Mouse (Mus musculus) bone marrow macrophage, adult 2 months (primary cell): Measurements from ENCODE around the gene Fbxw9. TPM values are rescaled to one million over a fixed set of nuclear protein-coding genes. Genes with fewer than 3 reads are reported as not detected.
"Not testable (repeated sequence)": the region's sequence is repeated elsewhere in the genome, so short reads cannot be mapped to it uniquely, and the experiment has no call there.

Source experiments
- H3K27ac ChIP-seq: 2 replicates; pipeline ENCODE4 v1.5.1; 2012; ENCODE audit warnings: low read depth, low read length; ENCODE audit not compliant: insufficient read depth
- H3K4me1 ChIP-seq: 2 replicates; pipeline ENCODE4 v1.6.1; 2012; ENCODE audit warnings: low read length; ENCODE audit not compliant: control insufficient read depth, insufficient read depth
- H3K4me3 ChIP-seq: 2 replicates; pipeline ENCODE4 v1.5.1; 2012; ENCODE audit warnings: mild to moderate bottlenecking, low read length, moderate library complexity; ENCODE audit not compliant: insufficient read depth
- CTCF ChIP-seq: IDR thresholded peaks from 2 replicates; pipeline ENCODE4 v1.5.1; 2012; ENCODE audit warnings: low read depth, mild to moderate bottlenecking, low read length, moderate library complexity
- POLR2A ChIP-seq: IDR thresholded peaks from 2 replicates; pipeline ENCODE4 v1.6.1; 2012; ENCODE audit warnings: mild to moderate bottlenecking, low read depth, low read length, borderline replicate concordance
- polyA plus RNA-seq: library from polyadenylated mRNA; stranded (reverse); fragments of >200 nt; gene quantifications from 2 replicates; pipeline ENCODE4 v1.2.4, GENCODE M21; 2012; ENCODE audit not compliant: missing spikeins, insufficient read depth, insufficient read length

Fbxw9 gene
- polyA plus RNA-seq, 1 experiment, result 10.2 TPM

GRCm38 (mm10) chr8:85081216-85081555 is 21.3 kb downstream of the Fbxw9 start, which contains the start of gene Wdr83:
Wdr83 (minus strand) TSS chr8:85081306.
- Histone ChIP-seq H3K4me3 (peak within 1 kb of the TSS; percentile 86), H3K27ac (peak within 1 kb of the TSS; percentile 82), H3K4me1 (peaks cover 22% of the 10 kb centered on the region)
- TF ChIP-seq CTCF (no peak), POLR2A (no peak)

DNA sequence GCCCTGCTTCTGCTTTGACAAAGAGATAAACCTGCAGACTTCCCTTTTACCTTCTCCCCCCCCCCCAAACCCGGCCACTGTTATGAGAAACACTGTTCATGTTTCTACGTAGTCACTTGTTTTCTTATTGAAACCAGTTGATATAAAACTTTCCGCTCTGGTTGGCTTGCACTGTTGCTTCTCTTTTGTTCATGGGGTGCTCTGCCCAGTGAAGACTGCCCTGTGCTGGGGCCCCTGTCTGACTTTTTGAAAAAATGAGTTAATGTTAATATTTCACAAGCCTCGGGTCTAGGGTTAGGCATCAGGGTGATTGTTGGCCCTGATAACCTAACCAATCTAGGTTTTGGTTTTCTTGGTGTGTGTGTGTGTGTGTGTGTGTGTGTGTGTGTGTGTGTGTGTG is 22.3 kb downstream of the Fbxw9 start:
- Histone ChIP-seq H3K27ac (peak overlapping the region; percentile 45), H3K4me1 (peaks cover 22% of the 10 kb centered on the region)
- not testable (repeated sequence) for H3K4me3 ChIP-seq

GRCm38 (mm10) chr8:85083108-85083813 is 23.4 kb downstream of the Fbxw9 start, which contains the start of gene Man2b1:
Man2b1 (plus strand) TSS chr8:85083270.
- Histone ChIP-seq H3K27ac (peak within 1 kb of the TSS; percentile 74), H3K4me3 (peak within 1 kb of the TSS; percentile 81), H3K4me1 (peaks cover 22% of the 10 kb centered on the region)
- no peak for TF ChIP-seq CTCF
- TF ChIP-seq POLR2A, result peak; percentile 99

DNA sequence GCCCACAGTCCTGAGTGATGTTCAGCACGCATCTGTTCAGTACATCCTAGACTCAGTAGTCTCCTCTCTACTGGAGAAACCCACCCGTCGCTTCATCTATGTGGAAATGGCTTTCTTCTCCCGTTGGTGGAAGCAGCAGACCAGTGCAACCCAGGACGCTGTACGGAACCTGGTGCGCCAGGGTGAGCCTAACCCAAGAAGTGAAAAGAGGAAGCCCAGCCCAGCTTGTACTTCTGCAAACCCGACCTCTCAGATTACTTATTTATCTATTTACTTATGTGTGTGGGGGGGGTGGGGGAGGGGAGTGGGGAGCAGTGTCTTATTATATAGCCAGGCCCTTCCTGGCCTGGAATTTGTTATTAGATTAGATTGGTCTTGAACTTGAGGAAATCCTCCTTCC is 24.8 kb downstream of the Fbxw9 start:
- H3K27ac ChIP-seq, result peak overlapping the region; percentile 74
- H3K4me3 ChIP-seq, result peak overlapping the region; percentile 81
- peaks cover 20% of the 10 kb centered on the region for H3K4me1 ChIP-seq
- TF ChIP-seq CTCF, result no peak
- TF ChIP-seq POLR2A, result no peak

DNA sequence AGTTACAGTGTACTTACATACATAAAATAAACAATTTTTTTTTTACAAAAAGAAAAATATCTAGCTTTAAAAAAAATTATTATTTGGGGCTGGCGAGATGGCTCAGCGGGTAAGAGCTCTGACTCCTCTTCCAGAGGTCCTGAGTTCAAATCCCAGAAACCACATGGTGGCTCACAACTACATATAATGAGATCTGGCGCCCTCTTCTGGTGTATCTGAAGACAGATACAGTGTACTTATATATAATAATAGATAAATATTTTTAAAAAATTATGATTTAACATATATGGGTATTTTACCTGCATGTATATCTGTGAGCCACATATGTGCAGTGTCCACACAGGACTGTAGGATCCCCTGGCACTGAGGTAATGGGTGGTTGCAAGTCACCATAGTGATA is 26.4 kb downstream of the Fbxw9 start:
- Histone ChIP-seq H3K27ac (no peak overlapping the region), H3K4me3 (no peak overlapping the region), H3K4me1 (peaks cover 21% of the 10 kb centered on the region)
- TF ChIP-seq CTCF, result no peak
- no peak for TF ChIP-seq POLR2A

- no peak overlapping the region for H3K27ac ChIP-seq
- peaks cover 26% of the 10 kb centered on the region for H3K4me1 ChIP-seq
- TF ChIP-seq CTCF (no peak), POLR2A (no peak)
- H3K4me3 ChIP-seq, result no peak overlapping the region
These were observed 28.9 kb downstream of the Fbxw9 start for GRCm38 (mm10) chr8:85088771-85089170.

DNA sequence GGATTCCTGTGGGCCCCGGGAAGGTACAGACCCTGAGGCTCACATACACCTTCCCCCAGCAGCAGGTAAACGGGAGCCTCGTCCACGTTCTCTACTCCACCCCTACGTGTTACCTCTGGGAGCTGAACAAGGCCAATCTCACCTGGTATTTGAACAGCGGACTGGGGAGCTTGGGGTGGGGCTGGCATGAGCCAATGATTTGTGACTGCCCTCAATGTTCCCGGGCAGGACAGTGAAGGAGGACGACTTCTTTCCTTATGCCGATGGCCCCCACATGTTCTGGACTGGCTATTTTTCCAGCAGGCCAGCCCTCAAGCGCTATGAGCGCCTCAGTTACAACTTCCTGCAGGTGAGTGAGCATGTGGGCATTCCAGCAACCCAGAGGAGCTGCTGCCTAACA is 31.0 kb downstream of the Fbxw9 start:
- TF ChIP-seq CTCF (no peak), POLR2A (no peak)
- no peak overlapping the region for H3K4me3 ChIP-seq
- H3K4me1 ChIP-seq, result peaks cover 16% of the 10 kb centered on the region
- no peak overlapping the region for H3K27ac ChIP-seq

DNA sequence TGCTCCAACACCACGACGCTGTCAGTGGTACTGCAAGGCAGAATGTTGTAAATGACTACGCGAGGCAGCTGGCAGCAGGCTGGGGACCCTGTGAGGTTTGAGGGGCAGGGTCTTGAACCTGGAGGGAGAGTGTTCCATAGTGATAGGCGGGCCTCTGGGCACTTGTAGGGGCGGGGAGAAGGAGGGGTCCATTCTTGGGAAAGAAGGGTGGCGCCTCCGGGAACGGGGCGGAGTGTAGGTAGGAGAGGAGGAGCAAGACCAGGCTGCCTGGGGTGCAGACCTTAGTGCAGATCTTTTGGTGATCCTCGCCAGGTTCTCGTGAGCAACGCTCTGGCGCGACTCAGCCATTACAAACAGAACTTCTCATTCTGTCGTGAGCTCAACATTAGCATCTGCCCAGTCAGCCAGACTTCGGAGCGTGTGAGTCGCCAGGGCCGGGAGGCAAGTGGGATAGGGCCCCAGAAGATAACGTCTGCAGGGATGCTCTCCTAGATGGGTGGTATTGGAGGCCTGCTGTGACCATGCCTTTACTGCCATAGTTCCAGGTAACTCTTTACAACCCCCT is 31.8 kb downstream of the Fbxw9 start:
- Histone ChIP-seq H3K4me3 (no peak overlapping the region), H3K27ac (no peak overlapping the region), H3K4me1 (peaks cover 16% of the 10 kb centered on the region)
- TF ChIP-seq POLR2A (no peak), CTCF (no peak)

DNA sequence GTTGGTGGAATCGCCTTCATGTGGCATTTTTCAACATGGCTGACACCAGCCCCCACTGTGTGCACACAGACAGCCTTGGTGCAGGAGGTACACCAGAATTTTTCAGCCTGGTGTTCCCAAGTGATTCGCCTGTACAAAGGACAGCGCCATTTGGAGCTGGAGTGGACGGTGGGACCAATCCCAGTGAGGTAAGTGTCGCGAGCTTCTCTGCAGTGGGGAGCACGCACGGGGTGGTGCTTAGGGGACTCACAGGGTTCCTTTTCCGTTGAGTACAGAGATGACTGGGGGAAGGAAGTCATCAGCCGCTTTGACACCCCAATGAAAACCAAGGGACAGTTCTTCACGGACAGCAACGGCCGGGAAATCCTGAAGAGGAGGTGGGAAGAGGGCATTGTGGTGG is 35.2 kb downstream of the Fbxw9 start:
- H3K4me1 ChIP-seq, result peaks cover 16% of the 10 kb centered on the region
- TF ChIP-seq CTCF (no peak), POLR2A (no peak)

GRCm38 (mm10) chr8:85095566-85095965 is 35.7 kb downstream of the Fbxw9 start:
- Histone ChIP-seq H3K4me1 (peaks cover 16% of the 10 kb centered on the region), H3K4me3 (no peak overlapping the region), H3K27ac (no peak overlapping the region)
- TF ChIP-seq POLR2A, result no peak
- TF ChIP-seq CTCF, result no peak

More for the DNA sequence above, 35.2 kb downstream of the Fbxw9 start:
- no peak overlapping the region for H3K27ac ChIP-seq
- no peak overlapping the region for H3K4me3 ChIP-seq
